Mouse (Mus musculus): ENCODE data around the gene Fam71e1.

GRCm38 (mm10) chr7:44487936-44488335 is 8.4 kb upstream of the Fam71e1 start:
- no peak for TF ChIP-seq CTCF (IDR thresholded peaks at IDR 0.05; ENCODE audit: low read depth)
- TF ChIP-seq EP300 (IDR thresholded peaks at IDR 0.05; ENCODE audit: low read depth) = no peak
